Comparison of ENCODE assay signal across 13 mouse cellular contexts in genomic region chr6:75089971-75090370, GRCm38 (mm10).
"Had no signal": no experiment of that assay in that cellular context is flagged by ENCODE, and none has a peak within 500 bp of the region (broad histone marks: within the 10 kb centered on the region; RNA-seq: fewer than 3 reads in every experiment).

No protein-coding gene starts in this region.

- H3K36me3 ChIP-seq: limb, embryonic 10.5 days; liver, embryonic 15.5 days had no signal

- DNase-seq: kidney, adult 8-10 months; kidney, postnatal 25 days; lung, adult 2 months; lung, postnatal 10 days had no signal

- H3K27ac ChIP-seq: left cerebral cortex, adult 2 months; limb, embryonic 10.5 days; liver, embryonic 15.5 days; macrophage; stomach, postnatal 0 days had no signal

- H3K4me3 ChIP-seq: left cerebral cortex, adult 2 months; limb, embryonic 10.5 days; liver, embryonic 15.5 days; megakaryocyte, embryonic 14.5 days had no signal

- H3K4me2 ChIP-seq: liver, embryonic 11.5 days; liver, embryonic 15.5 days; midbrain, embryonic 11.5 days had no signal

- H3K4me1 ChIP-seq: limb, embryonic 10.5 days; liver, embryonic 15.5 days; megakaryocyte, embryonic 14.5 days had no signal

- ATAC-seq: midbrain, embryonic 16.5 days had no signal

- H3K9ac ChIP-seq: liver, embryonic 15.5 days had no signal

- H3K27me3 ChIP-seq: liver, embryonic 15.5 days; megakaryocyte, embryonic 14.5 days had no signal

- H3K9me3 ChIP-seq: limb, embryonic 10.5 days; liver, embryonic 15.5 days; megakaryocyte, embryonic 14.5 days had no signal
